Mouse (Mus musculus): ENCODE measurements around the gene Fam216b. TPM values are rescaled to one million over a fixed set of nuclear protein-coding genes. Genes with fewer than 3 reads are reported as not detected.

The Fam216b gene
- polyA plus RNA-seq, 1 experiment: 0.51 TPM

GRCm38 (mm10) chr14:78060609-78060951, 28.2 kb downstream of the Fam216b start:
- TF ChIP-seq POLR2A (IDR thresholded peaks at IDR 0.05; ENCODE audit: borderline replicate concordance, insufficient read depth, low read length) (no peak), CTCF (IDR thresholded peaks at IDR 0.05; ENCODE audit: borderline replicate concordance, insufficient read depth, low read depth, low read length) (no peak)
- Histone ChIP-seq H3K4me3 (replicated peaks; ENCODE audit: insufficient read depth, low read depth, low read length) (no peak overlapping the region), H3K4me1 (ENCODE audit: control insufficient read depth, insufficient read depth, low read length) (no peaks in the 10 kb centered on the region), H3K27ac (ENCODE audit: insufficient read depth, low read length) (no peak overlapping the region), H3K27me3 (ENCODE audit: control insufficient read depth, insufficient read depth, low read length) (no peaks in the 10 kb centered on the region)
- WGBS: 84% methylated on average over 6 of the region's 6 CpGs
- DNase-seq: no peak

- Histone ChIP-seq H3K4me1 (ENCODE audit: control insufficient read depth, insufficient read depth, low read length) (no peaks in the 10 kb centered on the region), H3K27ac (ENCODE audit: insufficient read depth, low read length) (no peak overlapping the region), H3K4me3 (replicated peaks; ENCODE audit: insufficient read depth, low read depth, low read length) (no peak overlapping the region), H3K27me3 (ENCODE audit: control insufficient read depth, insufficient read depth, low read length) (no peaks in the 10 kb centered on the region)
- 29% methylated on average over 9 of the region's 9 CpGs for WGBS
- TF ChIP-seq CTCF (IDR thresholded peaks at IDR 0.05; ENCODE audit: borderline replicate concordance, insufficient read depth, low read depth, low read length) (no peak), POLR2A (IDR thresholded peaks at IDR 0.05; ENCODE audit: borderline replicate concordance, insufficient read depth, low read length) (no peak)
- DNase-seq: no peak
Measured at GRCm38 (mm10) chr14:78059878-78060608, 28.8 kb downstream of the Fam216b start.

GRCm38 (mm10) chr14:78057362-78057761, 31.4 kb downstream of the Fam216b start:
- H3K27me3 ChIP-seq (ENCODE audit: control insufficient read depth, insufficient read depth, low read length): no peaks in the 10 kb centered on the region
- 91% methylated on average over 7 of the region's 7 CpGs for WGBS
- no peak overlapping the region for H3K4me3 ChIP-seq (replicated peaks; ENCODE audit: insufficient read depth, low read depth, low read length)
- H3K27ac ChIP-seq (ENCODE audit: insufficient read depth, low read length): no peak overlapping the region
- TF ChIP-seq POLR2A (IDR thresholded peaks at IDR 0.05; ENCODE audit: borderline replicate concordance, insufficient read depth, low read length) (no peak), CTCF (IDR thresholded peaks at IDR 0.05; ENCODE audit: borderline replicate concordance, insufficient read depth, low read depth, low read length) (no peak)
- H3K4me1 ChIP-seq (ENCODE audit: control insufficient read depth, insufficient read depth, low read length): no peaks in the 10 kb centered on the region
- no peak for DNase-seq

- DNase-seq: no peak
- no peak overlapping the region for H3K27ac ChIP-seq (ENCODE audit: insufficient read depth, low read length)
- 92% methylated on average over 3 of the region's 3 CpGs for WGBS
- no peaks in the 10 kb centered on the region for H3K4me1 ChIP-seq (ENCODE audit: control insufficient read depth, insufficient read depth, low read length)
- TF ChIP-seq CTCF (IDR thresholded peaks at IDR 0.05; ENCODE audit: borderline replicate concordance, insufficient read depth, low read depth, low read length) (no peak), POLR2A (IDR thresholded peaks at IDR 0.05; ENCODE audit: borderline replicate concordance, insufficient read depth, low read length) (no peak)
- H3K27me3 ChIP-seq (ENCODE audit: control insufficient read depth, insufficient read depth, low read length): no peaks in the 10 kb centered on the region
- no peak overlapping the region for H3K4me3 ChIP-seq (replicated peaks; ENCODE audit: insufficient read depth, low read depth, low read length)
Measured at GRCm38 (mm10) chr14:78056371-78056770, 32.4 kb downstream of the Fam216b start.

GRCm38 (mm10) chr14:78048674-78049073, 40.1 kb downstream of the Fam216b start:
- H3K27me3 ChIP-seq (ENCODE audit: control insufficient read depth, insufficient read depth, low read length): no peaks in the 10 kb centered on the region
- no peak overlapping the region for H3K27ac ChIP-seq (ENCODE audit: insufficient read depth, low read length)
- H3K4me1 ChIP-seq (ENCODE audit: control insufficient read depth, insufficient read depth, low read length): no peaks in the 10 kb centered on the region
- no peak for DNase-seq
- no peak overlapping the region for H3K4me3 ChIP-seq (replicated peaks; ENCODE audit: insufficient read depth, low read depth, low read length)
- TF ChIP-seq POLR2A (IDR thresholded peaks at IDR 0.05; ENCODE audit: borderline replicate concordance, insufficient read depth, low read length): no peak
- no peak for TF ChIP-seq CTCF (IDR thresholded peaks at IDR 0.05; ENCODE audit: borderline replicate concordance, insufficient read depth, low read depth, low read length)
- 91% methylated on average over 4 of the region's 4 CpGs for WGBS

GRCm38 (mm10) chr14:78048258-78048657, 40.5 kb downstream of the Fam216b start:
- H3K4me1 ChIP-seq (ENCODE audit: control insufficient read depth, insufficient read depth, low read length): no peaks in the 10 kb centered on the region
- no peak for TF ChIP-seq CTCF (IDR thresholded peaks at IDR 0.05; ENCODE audit: borderline replicate concordance, insufficient read depth, low read depth, low read length)
- no peak for TF ChIP-seq POLR2A (IDR thresholded peaks at IDR 0.05; ENCODE audit: borderline replicate concordance, insufficient read depth, low read length)
- no peak overlapping the region for H3K4me3 ChIP-seq (replicated peaks; ENCODE audit: insufficient read depth, low read depth, low read length)
- H3K27me3 ChIP-seq (ENCODE audit: control insufficient read depth, insufficient read depth, low read length): no peaks in the 10 kb centered on the region
- WGBS: 100% methylated on average over 3 of the region's 3 CpGs
- no peak overlapping the region for H3K27ac ChIP-seq (ENCODE audit: insufficient read depth, low read length)
- no peak for DNase-seq

GRCm38 (mm10) chr14:78043079-78043478, 45.7 kb downstream of the Fam216b start:
- 60% methylated on average over 2 of the region's 2 CpGs for WGBS
- TF ChIP-seq POLR2A (IDR thresholded peaks at IDR 0.05; ENCODE audit: borderline replicate concordance, insufficient read depth, low read length) (no peak), CTCF (IDR thresholded peaks at IDR 0.05; ENCODE audit: borderline replicate concordance, insufficient read depth, low read depth, low read length) (no peak)
- DNase-seq: no peak

GRCm38 (mm10) chr14:78041886-78042526, 46.8 kb downstream of the Fam216b start:
- WGBS: 87% methylated on average over 11 of the region's 11 CpGs
- Histone ChIP-seq H3K27ac (ENCODE audit: insufficient read depth, low read length) (no peak overlapping the region), H3K4me1 (ENCODE audit: control insufficient read depth, insufficient read depth, low read length) (no peaks in the 10 kb centered on the region), H3K27me3 (ENCODE audit: control insufficient read depth, insufficient read depth, low read length) (no peaks in the 10 kb centered on the region), H3K4me3 (replicated peaks; ENCODE audit: insufficient read depth, low read depth, low read length) (no peak overlapping the region)
- TF ChIP-seq CTCF (IDR thresholded peaks at IDR 0.05; ENCODE audit: borderline replicate concordance, insufficient read depth, low read depth, low read length) (no peak), POLR2A (IDR thresholded peaks at IDR 0.05; ENCODE audit: borderline replicate concordance, insufficient read depth, low read length) (no peak)
- no peak for DNase-seq

More at GRCm38 (mm10) chr14:78043079-78043478, 45.7 kb downstream of the Fam216b start:
- H3K27ac ChIP-seq (ENCODE audit: insufficient read depth, low read length): no peak overlapping the region
- no peaks in the 10 kb centered on the region for H3K27me3 ChIP-seq (ENCODE audit: control insufficient read depth, insufficient read depth, low read length)
- no peak overlapping the region for H3K4me3 ChIP-seq (replicated peaks; ENCODE audit: insufficient read depth, low read depth, low read length)
- no peaks in the 10 kb centered on the region for H3K4me1 ChIP-seq (ENCODE audit: control insufficient read depth, insufficient read depth, low read length)

Data from cerebellum, adult 2 months (tissue).